Mouse (Mus musculus): ENCODE results near the gene Kctd17. TPM values are rescaled to one million over a fixed set of nuclear protein-coding genes. Genes with fewer than 3 reads are reported as not detected.

The Kctd17 gene
- polyA plus RNA-seq, 1 experiment from 2014 or later: 45.7 TPM

- no peaks in the 10 kb centered on the region for H3K9me3 ChIP-seq
- no peaks in the 10 kb centered on the region for H3K36me3 ChIP-seq
- no peaks in the 10 kb centered on the region for H3K27me3 ChIP-seq
- H3K4me2 ChIP-seq: no peak overlapping the region
- no peak overlapping the region for H3K4me3 ChIP-seq
- H3K4me1 ChIP-seq: peaks cover 8% of the 10 kb centered on the region
- H3K27ac ChIP-seq: no peak overlapping the region
- no peak for ATAC-seq (ENCODE audit: insufficient number of reproducible peaks, low FRiP score, low TSS enrichment, low read depth)
- no peak overlapping the region for H3K9ac ChIP-seq
- WGBS: 54% methylated on average over 4 of the region's 4 CpGs
Measured at GRCm38 (mm10) chr15:78487066-78487465, 58.7 kb downstream of the Kctd17 start.

Other genes with a start within 250 kb of the Kctd17 start
- 0.15 and 0.48 TPM in 2 replicates for gene Pvalb, start 222.2 kb upstream of the Kctd17 start, polyA plus RNA-seq (2015; fragmentation: Nextera tagmentation; extraction: Ambion mirVana)
- 3.2 and 7.2 TPM in 2 replicates for gene Ncf4, start 183.8 kb upstream of the Kctd17 start, polyA plus RNA-seq (2015; fragmentation: Nextera tagmentation; extraction: Ambion mirVana)
- gene Csf2rb2, start 122.8 kb upstream of the Kctd17 start, polyA plus RNA-seq (2015; fragmentation: Nextera tagmentation; extraction: Ambion mirVana): 0.70 and 1.1 TPM in 2 replicates
- 5.6 and 6.0 TPM in 2 replicates for gene Csf2rb, start 102.8 kb upstream of the Kctd17 start, polyA plus RNA-seq (2015; fragmentation: Nextera tagmentation; extraction: Ambion mirVana)
- not detected in 2 replicates for gene Tex33, start 32.7 kb upstream of the Kctd17 start, polyA plus RNA-seq (2015; fragmentation: Nextera tagmentation; extraction: Ambion mirVana)
- gene Tst, start 22.7 kb upstream of the Kctd17 start, polyA plus RNA-seq (2015; fragmentation: Nextera tagmentation; extraction: Ambion mirVana): 15.4 and 17.1 TPM in 2 replicates
- 2.1 and 2.4 TPM in 2 replicates for gene Mpst, start 22.1 kb upstream of the Kctd17 start, polyA plus RNA-seq (2015; fragmentation: Nextera tagmentation; extraction: Ambion mirVana)
- gene Tmprss6, start 40.1 kb downstream of the Kctd17 start, polyA plus RNA-seq (2015; fragmentation: Nextera tagmentation; extraction: Ambion mirVana): 0.24 and 0.83 TPM in 2 replicates
- 0.36 and 0.42 TPM in 2 replicates for gene Il2rb, start 66.7 kb downstream of the Kctd17 start, polyA plus RNA-seq (2015; fragmentation: Nextera tagmentation; extraction: Ambion mirVana)
- 52.3 and 60.8 TPM in 2 replicates for gene C1qtnf6, start 102.9 kb downstream of the Kctd17 start, polyA plus RNA-seq (2015; fragmentation: Nextera tagmentation; extraction: Ambion mirVana)
- 0.04 TPM in 1 of 2 replicates, not detected in the other for gene Sstr3, start 116.1 kb downstream of the Kctd17 start, polyA plus RNA-seq (2015; fragmentation: Nextera tagmentation; extraction: Ambion mirVana)
- gene Rac2, start 144.2 kb downstream of the Kctd17 start, polyA plus RNA-seq (2015; fragmentation: Nextera tagmentation; extraction: Ambion mirVana): 37.0 and 41.1 TPM in 2 replicates
- gene Cyth4, start 168.5 kb downstream of the Kctd17 start, polyA plus RNA-seq (2015; fragmentation: Nextera tagmentation; extraction: Ambion mirVana): 12.3 and 14.1 TPM in 2 replicates